Mouse (Mus musculus): Measurements from ENCODE around the gene Ppara. TPM values are rescaled to one million over a fixed set of nuclear protein-coding genes. Genes with fewer than 3 reads are reported as not detected.

Ppara gene
- polyA plus RNA-seq, 2 experiments: 4.4 to 6.9 TPM

DNA sequence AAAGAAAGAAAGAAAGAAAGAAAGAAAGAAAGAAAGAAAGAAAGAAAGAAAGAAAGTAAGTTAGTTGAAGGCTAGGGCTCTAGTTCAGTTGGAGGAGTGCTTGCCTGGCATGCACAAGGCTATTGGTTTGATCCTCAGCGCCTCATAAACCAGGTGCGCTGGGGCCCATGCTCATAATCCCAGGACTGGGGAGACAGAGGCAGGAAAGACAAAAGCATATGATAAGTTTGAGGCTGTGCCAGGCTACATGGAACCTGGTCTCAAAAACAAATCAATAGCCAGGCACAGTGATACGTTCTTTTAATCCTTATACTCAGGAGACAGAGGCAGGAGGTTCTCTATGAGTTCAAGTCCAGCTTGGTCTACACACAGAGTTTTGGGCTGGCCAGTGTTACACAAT is 3.6 kb downstream of the Ppara start:
- DNase-seq (ENCODE audit: low read depth in 3 of 3, low spot score in 3 of 3) (no peak), ATAC-seq (ENCODE audit: insufficient read depth) (no peak)
- H3K27ac ChIP-seq: no peak overlapping the region
- no peak for TF ChIP-seq EP300 (IDR thresholded peaks at IDR 0.05; ENCODE audit: low read depth)
- no peak for TF ChIP-seq CTCF (IDR thresholded peaks at IDR 0.05; ENCODE audit: low read depth)
- no peak overlapping the region for H3K9ac ChIP-seq (replicated peaks)
- H3K27me3 ChIP-seq (ENCODE audit: control insufficient read depth, insufficient read depth, low read length): peaks cover 29% of the 10 kb centered on the region
- H3K4me1 ChIP-seq (replicated peaks; ENCODE audit: control insufficient read depth in 2 of 2, insufficient read depth in 2 of 2, low read length in 1 of 2): peaks cover 0 to 8% of the 10 kb centered on the region in 2 experiments; a peak in 2 of 4 replicates
- no peaks in the 10 kb centered on the region for H3K36me3 ChIP-seq (replicated peaks; ENCODE audit: control insufficient read depth, insufficient read depth, low read depth)
- 58% methylated on average over 3 of the region's 3 CpGs for WGBS (ENCODE audit: insufficient replicate concordance)
- no peaks in the 10 kb centered on the region for H3K9me3 ChIP-seq (ENCODE audit: control insufficient read depth, low read length)
- H3K4me3 ChIP-seq (ENCODE audit: insufficient read depth in 1 of 2, low read depth in 2 of 2, low read length in 2 of 2): no peak overlapping the region
- H3K4me2 ChIP-seq (ENCODE audit: low read depth): no peak overlapping the region

DNA sequence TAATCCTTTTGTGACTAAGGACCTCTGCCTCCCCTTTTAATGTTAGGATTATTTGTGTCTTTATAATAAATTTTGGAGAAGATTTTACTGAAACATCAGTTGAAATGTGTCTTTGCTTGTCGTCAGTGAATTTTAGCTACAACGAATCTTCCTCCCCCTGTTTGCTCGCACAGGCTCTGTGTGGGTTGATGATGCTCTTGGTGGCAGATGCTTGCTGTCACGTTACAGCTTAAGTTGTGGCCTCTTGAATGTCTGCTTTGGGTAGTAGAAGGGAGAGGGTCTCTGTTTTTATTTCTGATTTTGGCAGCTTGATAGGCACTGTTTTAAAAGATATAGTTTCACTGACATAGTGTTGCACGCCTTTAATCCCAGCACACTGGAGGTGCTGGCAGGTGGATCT is 4.2 kb downstream of the Ppara start:
- Histone ChIP-seq H3K9me3 (ENCODE audit: control insufficient read depth, low read length) (no peaks in the 10 kb centered on the region), H3K4me2 (ENCODE audit: low read depth) (no peak overlapping the region), H3K27me3 (ENCODE audit: control insufficient read depth, insufficient read depth, low read length) (peaks cover 29% of the 10 kb centered on the region), H3K4me1 (replicated peaks; ENCODE audit: control insufficient read depth in 2 of 2, insufficient read depth in 2 of 2, low read length in 1 of 2) (peaks cover 0 to 11% of the 10 kb centered on the region in 2 experiments; a peak in 2 of 4 replicates), H3K9ac (replicated peaks) (no peak overlapping the region), H3K27ac (no peak overlapping the region), H3K4me3 (ENCODE audit: insufficient read depth in 1 of 2, low read depth in 2 of 2, low read length in 2 of 2) (no peak overlapping the region), H3K36me3 (replicated peaks; ENCODE audit: control insufficient read depth, insufficient read depth, low read depth) (no peaks in the 10 kb centered on the region)
- no peak for TF ChIP-seq CTCF (IDR thresholded peaks at IDR 0.05; ENCODE audit: low read depth)
- TF ChIP-seq EP300 (IDR thresholded peaks at IDR 0.05; ENCODE audit: low read depth): no peak
- WGBS (ENCODE audit: insufficient replicate concordance): 59% methylated on average over 5 of the region's 5 CpGs
- ATAC-seq (ENCODE audit: insufficient read depth): no peak
- DNase-seq (ENCODE audit: low read depth in 3 of 3, low spot score in 3 of 3): no peak

GRCm38 (mm10) chr15:85742608-85743007 is 7.8 kb downstream of the Ppara start:
- Histone ChIP-seq H3K27me3 (ENCODE audit: control insufficient read depth, insufficient read depth, low read length) (no peaks in the 10 kb centered on the region), H3K4me3 (ENCODE audit: insufficient read depth in 1 of 2, low read depth in 2 of 2, low read length in 2 of 2) (no peak overlapping the region), H3K4me2 (ENCODE audit: low read depth) (no peak overlapping the region), H3K27ac (no peak overlapping the region), H3K9me3 (ENCODE audit: control insufficient read depth, low read length) (no peaks in the 10 kb centered on the region), H3K36me3 (replicated peaks; ENCODE audit: control insufficient read depth, insufficient read depth, low read depth) (no peaks in the 10 kb centered on the region), H3K9ac (replicated peaks) (no peak overlapping the region), H3K4me1 (replicated peaks; ENCODE audit: control insufficient read depth in 2 of 2, insufficient read depth in 2 of 2, low read length in 1 of 2) (peaks cover 0 to 9% of the 10 kb centered on the region in 2 experiments; a peak in 1 of 4 replicates)
- DNase-seq (ENCODE audit: low read depth in 3 of 3, low spot score in 3 of 3) (no peak), ATAC-seq (ENCODE audit: insufficient read depth) (no peak)
- WGBS (ENCODE audit: insufficient replicate concordance): 54% methylated on average over 9 of the region's 9 CpGs
- TF ChIP-seq CTCF (IDR thresholded peaks at IDR 0.05; ENCODE audit: low read depth) (no peak), EP300 (IDR thresholded peaks at IDR 0.05; ENCODE audit: low read depth) (no peak)

DNA sequence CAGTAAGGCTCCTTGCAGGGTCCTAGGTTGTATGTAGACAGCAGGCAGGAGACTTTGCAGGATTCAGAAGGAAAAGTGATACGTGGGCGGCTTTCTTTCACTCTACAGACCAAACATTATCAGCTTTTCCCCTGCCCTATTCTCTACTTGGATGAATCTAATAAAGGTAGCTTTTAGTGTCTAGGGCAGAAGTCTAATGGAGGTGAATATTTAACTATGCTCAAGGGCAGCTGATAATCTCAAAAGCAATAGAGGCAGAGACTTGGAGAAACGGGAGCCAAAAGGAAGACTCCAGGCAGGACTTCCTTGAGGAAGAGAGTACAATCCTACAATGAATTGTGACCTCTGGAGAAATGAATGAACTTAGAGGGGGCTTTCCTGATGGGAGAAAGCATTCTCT is 9.2 kb downstream of the Ppara start:
- 50% methylated on average over 3 of the region's 3 CpGs for WGBS (ENCODE audit: insufficient replicate concordance)
- Histone ChIP-seq H3K9me3 (ENCODE audit: control insufficient read depth, low read length) (no peaks in the 10 kb centered on the region), H3K9ac (replicated peaks) (no peak overlapping the region), H3K36me3 (replicated peaks; ENCODE audit: control insufficient read depth, insufficient read depth, low read depth) (no peaks in the 10 kb centered on the region), H3K27me3 (ENCODE audit: control insufficient read depth, insufficient read depth, low read length) (no peaks in the 10 kb centered on the region), H3K27ac (no peak overlapping the region), H3K4me2 (ENCODE audit: low read depth) (no peak overlapping the region), H3K4me3 (ENCODE audit: insufficient read depth in 1 of 2, low read depth in 2 of 2, low read length in 2 of 2) (no peak overlapping the region), H3K4me1 (replicated peaks; ENCODE audit: control insufficient read depth in 2 of 2, insufficient read depth in 2 of 2, low read length in 1 of 2) (peaks cover 0 to 9% of the 10 kb centered on the region in 2 experiments; a peak in 1 of 4 replicates)
- TF ChIP-seq CTCF (IDR thresholded peaks at IDR 0.05; ENCODE audit: low read depth) (no peak), EP300 (IDR thresholded peaks at IDR 0.05; ENCODE audit: low read depth) (no peak)
- no peak for ATAC-seq (ENCODE audit: insufficient read depth)
- no peak for DNase-seq (ENCODE audit: low read depth in 3 of 3, low spot score in 3 of 3)

DNA sequence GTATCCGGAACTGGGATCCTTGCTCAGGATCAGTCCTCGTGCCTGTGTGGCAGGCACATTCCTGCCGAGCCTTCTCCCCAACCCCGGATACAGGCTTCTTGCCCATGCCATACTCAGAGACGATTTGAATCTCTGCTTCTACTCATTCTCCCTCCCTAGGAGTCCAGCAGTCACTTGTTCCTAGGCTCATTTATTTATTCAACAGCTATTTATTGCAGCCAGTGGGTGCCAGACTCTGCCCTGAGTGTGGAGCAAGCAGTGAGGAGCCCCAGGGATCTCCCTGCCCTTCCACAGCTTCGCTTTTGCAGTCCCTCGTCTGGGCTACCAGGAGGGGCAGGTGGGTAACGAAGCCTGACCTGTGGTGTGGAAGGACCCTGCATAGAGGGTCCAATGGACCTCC is 11.4 kb downstream of the Ppara start:
- H3K4me3 ChIP-seq (ENCODE audit: insufficient read depth in 1 of 2, low read depth in 2 of 2, low read length in 2 of 2): no peak overlapping the region
- H3K4me2 ChIP-seq (ENCODE audit: low read depth): no peak overlapping the region

More for the DNA sequence above, 11.4 kb downstream of the Ppara start:
- H3K4me1 ChIP-seq (replicated peaks; ENCODE audit: control insufficient read depth in 2 of 2, insufficient read depth in 2 of 2, low read length in 1 of 2): peaks cover 0 to 9% of the 10 kb centered on the region in 2 experiments; a peak in 1 of 4 replicates
- H3K27ac ChIP-seq: no peak overlapping the region
- 61% methylated on average over 8 of the region's 8 CpGs for WGBS (ENCODE audit: insufficient replicate concordance)
- no peak for TF ChIP-seq CTCF (IDR thresholded peaks at IDR 0.05; ENCODE audit: low read depth)
- TF ChIP-seq EP300 (IDR thresholded peaks at IDR 0.05; ENCODE audit: low read depth): no peak
- H3K36me3 ChIP-seq (replicated peaks; ENCODE audit: control insufficient read depth, insufficient read depth, low read depth): no peaks in the 10 kb centered on the region
- H3K9me3 ChIP-seq (ENCODE audit: control insufficient read depth, low read length): no peaks in the 10 kb centered on the region
- ATAC-seq (ENCODE audit: insufficient read depth): no peak
- H3K27me3 ChIP-seq (ENCODE audit: control insufficient read depth, insufficient read depth, low read length): no peaks in the 10 kb centered on the region
- DNase-seq (ENCODE audit: low read depth in 3 of 3, low spot score in 3 of 3): no peak
- H3K9ac ChIP-seq (replicated peaks): no peak overlapping the region

Measured in liver, embryonic 14.5 days (tissue).